Mouse (Mus musculus) heart, postnatal 14 days (tissue): Measurements from ENCODE around the gene Ly6g6d. TPM values are rescaled to one million over a fixed set of nuclear protein-coding genes. Genes with fewer than 3 reads are reported as not detected.
"Not testable (repeated sequence)": the region's sequence is repeated elsewhere in the genome, so short reads cannot be mapped to it uniquely, and the experiment has no call there.

Source experiments
- DNase-seq, 2 experiments: peaks; one replicate each; pipeline ENCODE4 v3.0.0; 2021 to 2022
- intact Hi-C: fragments of 180-260 bp; cut with DNase I; formaldehyde crosslinking; loops from one replicate; pipeline ENCODE4 v1.15.1; 2025
- long read RNA-seq, 2 experiments: library from polyadenylated mRNA; stranded (forward); transcript quantifications; one replicate each; pipeline ENCODE4 v2.0.0; 2021
- total RNA-seq, 2 experiments: library from RNA; stranded (reverse); gene quantifications; 2 replicates each; pipeline ENCODE4 v1.2.3; 2021

Gene Ly6g6d
- total RNA-seq = 1 to 10 TPM in 1 of 2 experiments, under 1 TPM in 1; 0.67 to 3.3 TPM
- long read RNA-seq, experiment 1 = 0 reads
- long read RNA-seq, experiment 2 = 0 reads

- peak; percentile 55 to 64 for DNase-seq
- intact Hi-C loops = loop anchor here (2.0 kb wide), 1 partner anchor 57 kb away; no protein-coding TSS in a partner anchor
These were observed at the start of gene Ly6g6d for GRCm38 (mm10) chr17:35077786-35078233. Gene Ly6g6d (minus strand): TSS chr17:35078065.

GRCm38 (mm10) chr17:35127017-35127416 lies 49.2 kb upstream of the Ly6g6d start:
- intact Hi-C loops = loop anchor here (5.0 kb wide), 2 partner anchors 35 to 105 kb away; partner anchors contain the start of genes Atp6v1g2 and Prrc2a
- no peak for DNase-seq

- intact Hi-C loops = loop anchor here (5.0 kb wide), 2 partner anchors 36 to 106 kb away; partner anchors contain the start of genes Atp6v1g2 and Prrc2a
- DNase-seq = peak; percentile 80 to 83
These were observed 48.3 kb upstream of the Ly6g6d start, which contains the start of gene D17H6S53E for GRCm38 (mm10) chr17:35126206-35126611. Gene D17H6S53E (plus strand): TSS chr17:35126373.

GRCm38 (mm10) chr17:35125578-35125977 lies 47.7 kb upstream of the Ly6g6d start:
- intact Hi-C loops = loop anchor here (5.0 kb wide), 2 partner anchors 37 to 107 kb away; partner anchors contain the start of genes Atp6v1g2 and Prrc2a
- DNase-seq = no peak

GRCm38 (mm10) chr17:35125081-35125480 lies 47.2 kb upstream of the Ly6g6d start:
- DNase-seq = no peak
- intact Hi-C loops = loop anchor here (5.0 kb wide), 2 partner anchors 37 to 107 kb away; partner anchors contain the start of genes Atp6v1g2 and Prrc2a

- intact Hi-C loops, DNase-seq: not testable (repeated sequence)
These were observed 46.5 kb upstream of the Ly6g6d start for GRCm38 (mm10) chr17:35124261-35124896.

- intact Hi-C loops, DNase-seq: not testable (repeated sequence)
These were observed 45.4 kb upstream of the Ly6g6d start for GRCm38 (mm10) chr17:35123287-35123686.

GRCm38 (mm10) chr17:35121871-35122303 lies 44.0 kb upstream of the Ly6g6d start, which contains the start of gene Csnk2b:
Gene Csnk2b (minus strand): TSS chr17:35122053.
- intact Hi-C loops = no loop called here
- peak; percentile 33 to 48 for DNase-seq

- intact Hi-C loops = no loop called here
- DNase-seq = peak; percentile 98 to 99
These were observed 43.4 kb upstream of the Ly6g6d start, which contains the start of gene Gpank1 for GRCm38 (mm10) chr17:35121143-35121799. Gene Gpank1 (plus strand): TSS chr17:35121455.

GRCm38 (mm10) chr17:35120745-35121142 lies 42.9 kb upstream of the Ly6g6d start:
- intact Hi-C loops = no loop called here
- peak; percentile 44 to 48 for DNase-seq

GRCm38 (mm10) chr17:35115046-35116019 lies 37.5 kb upstream of the Ly6g6d start, which contains the start of gene Ly6g5b:
Gene Ly6g5b (minus strand): TSS chr17:35115428.
- no peak for DNase-seq
- intact Hi-C loops = no loop called here

GRCm38 (mm10) chr17:35111774-35112173 lies 33.9 kb upstream of the Ly6g6d start:
- intact Hi-C loops = no loop called here
- DNase-seq = no peak

GRCm38 (mm10) chr17:35108097-35108496 lies 30.2 kb upstream of the Ly6g6d start, which contains the start of gene Ly6g5c:
Gene Ly6g5c (plus strand): TSS chr17:35108279.
- intact Hi-C loops = no loop called here
- DNase-seq = no peak

- intact Hi-C loops = loop anchor here (1.0 kb wide), 1 partner anchor 85 kb away; no protein-coding TSS in a partner anchor
- DNase-seq = no peak
These were observed 28.7 kb upstream of the Ly6g6d start for GRCm38 (mm10) chr17:35106522-35106921.

- peak; percentile 40 to 44 for DNase-seq
- intact Hi-C loops = loop anchor here (1.0 kb wide), 1 partner anchor 85 kb away; no protein-coding TSS in a partner anchor
These were observed 28.0 kb upstream of the Ly6g6d start for GRCm38 (mm10) chr17:35105740-35106389.

GRCm38 (mm10) chr17:35104754-35105153 lies 26.9 kb upstream of the Ly6g6d start:
- no peak for DNase-seq
- intact Hi-C loops = no loop called here

GRCm38 (mm10) chr17:35104079-35104478 lies 26.2 kb upstream of the Ly6g6d start:
- intact Hi-C loops = no loop called here

GRCm38 (mm10) chr17:35103221-35103690 lies 25.4 kb upstream of the Ly6g6d start:
- DNase-seq = no peak
- intact Hi-C loops = no loop called here

More at GRCm38 (mm10) chr17:35104079-35104478, 26.2 kb upstream of the Ly6g6d start:
- no peak for DNase-seq

GRCm38 (mm10) chr17:35102299-35102698 lies 24.4 kb upstream of the Ly6g6d start:
- intact Hi-C loops = no loop called here
- DNase-seq = no peak
